7 mouse cellular contexts compared by ENCODE assay signal in genomic region chr5:122502077-122502941, GRCm38 (mm10). TPM values are rescaled to one million over a fixed set of nuclear protein-coding genes. Genes with fewer than 3 reads are reported as not detected.
DNase-seq lines count a peak whose midpoint lies in the region; ATAC-seq lines count a peak whose summit lies in the region.

Gene Atp2a2, minus strand, starts transcription at chr5:122502225.

- peaks cover 29% of the 10 kb centered on the region for H3K36me3 ChIP-seq in limb, embryonic 10.5 days
- H3K36me3 ChIP-seq in midbrain, embryonic 13.5 days, result peaks cover 5% of the 10 kb centered on the region; the same call in 1 of the 2 replicates

- WGBS in limb, embryonic 10.5 days, result 3% methylated on average over 84 of the region's 113 CpGs
- under 1% methylated on average over 57 of the region's 113 CpGs for WGBS in midbrain, embryonic 13.5 days

- peak within 1 kb of the TSS; percentile 98 for H3K9ac ChIP-seq in midbrain, embryonic 13.5 days (replicated peaks)

- DNase-seq in adrenal gland, adult 8-10 months, result peak; percentile 83
- peak; percentile 91 for DNase-seq in embryo, embryonic 9.5 days (ENCODE audit: extremely low spot score)
- peak; percentile 91 for DNase-seq in kidney, adult 11 months
- peak; percentile 93 for DNase-seq in limb, embryonic 10.5 days (ENCODE audit: low spot score)
- DNase-seq in spleen, adult 12 weeks (ENCODE audit: low spot score), result peak; percentile 84

- peak; percentile 80 for ATAC-seq in granulocyte monocyte progenitor cell, adult 5-6 weeks (replicated peaks; ENCODE audit: poor library complexity, severe bottlenecking)
- peak; percentile 94 for ATAC-seq in midbrain, embryonic 13.5 days

- H3K4me1 ChIP-seq in limb, embryonic 10.5 days, result peaks cover 37% of the 10 kb centered on the region
- H3K4me1 ChIP-seq in midbrain, embryonic 13.5 days (replicated peaks), result peaks cover 41% of the 10 kb centered on the region

- peak within 1 kb of the TSS; percentile 99 for H3K4me3 ChIP-seq in limb, embryonic 10.5 days
- peak within 1 kb of the TSS; percentile 96 for H3K4me3 ChIP-seq in midbrain, embryonic 13.5 days (replicated peaks)

- H3K27me3 ChIP-seq in limb, embryonic 10.5 days (ENCODE audit: low read depth, poor library complexity, severe bottlenecking), result 0 out of 2 replicates have a peak, but pooled peaks cover 6% of the 10 kb centered on the region
- no peaks in the 10 kb centered on the region for H3K27me3 ChIP-seq in midbrain, embryonic 13.5 days

- peak within 1 kb of the TSS; percentile 99 for H3K27ac ChIP-seq in limb, embryonic 10.5 days
- peak within 1 kb of the TSS; percentile 100 for H3K27ac ChIP-seq in midbrain, embryonic 13.5 days

- peak within 1 kb of the TSS; percentile 71 for H3K4me2 ChIP-seq in midbrain, embryonic 13.5 days (replicated peaks)

- H3K9me3 ChIP-seq in limb, embryonic 10.5 days (replicated peaks), result no peaks in the 10 kb centered on the region
- H3K9me3 ChIP-seq in midbrain, embryonic 13.5 days, result no peaks in the 10 kb centered on the region

RNA-seq across cellular contexts. Expression of gene Atp2a2, which starts in this region (rescaled TPM):
- 100 to 1,000 TPM; 187 to 206 (median 196) TPM for total RNA-seq in adrenal gland, adult 8-10 months (2022)
- 71.0 and 77.6 TPM in 2 replicates for total RNA-seq in granulocyte monocyte progenitor cell, adult 5-6 weeks (2014; fragmentation: Nextera tagmentation)
- total RNA-seq in granulocyte monocyte progenitor cell, adult 5-6 weeks (2017), result 112 and 118 TPM in 2 replicates
- 39.0 and 42.9 TPM in 2 replicates for polyA plus RNA-seq in limb, embryonic 10.5 days (2016; fragmentation: Nextera tagmentation; extraction: Ambion mirVana)
- polyA plus RNA-seq in midbrain, embryonic 13.5 days (2015; fragmentation: Nextera tagmentation; extraction: Ambion mirVana), result 35.7 and 40.0 TPM in 2 replicates

Comparison
In these comparisons a context has a peak if more than half of its experiments do, and no peak if none do; other contexts are left out.
1. Peak in every context shown above with its lines: DNase-seq, ATAC-seq, H3K4me3 ChIP-seq and H3K27ac ChIP-seq.